Mouse (Mus musculus) brain, embryonic 14.5 days (tissue): Measurements from ENCODE around the gene Btbd11.

ENCODE experiments used
- CTCF ChIP-seq: fragments of 200-500 bp; IDR thresholded peaks from 2 replicates; pipeline ENCODE4 v1.5.1; 2012; ENCODE audit warnings: inconsistent platforms, mild to moderate bottlenecking, moderate library complexity, borderline replicate concordance; ENCODE audit not compliant: insufficient read depth, insufficient read length; ENCODE audit errors: extremely low read depth
- POLR2A ChIP-seq: fragments of 200-500 bp; IDR thresholded peaks from 2 replicates; pipeline ENCODE4 v1.6.1; 2012; ENCODE audit warnings: mild to moderate bottlenecking, inconsistent platforms, borderline replicate concordance; ENCODE audit not compliant: poor library complexity, insufficient read depth, insufficient read length, severe bottlenecking; ENCODE audit errors: extremely low read depth

- peak; percentile 82 for TF ChIP-seq CTCF
- no peak for TF ChIP-seq POLR2A
Observed at GRCm38 (mm10) chr10:85651706-85652105, 265.1 kb downstream of the Btbd11 start.
